Mouse (Mus musculus) adrenal gland, adult (tissue): Measurements from ENCODE around the gene Dexi.

Experiments used
- DNase-seq, 2 experiments: peaks; one replicate each; pipeline ENCODE4 v3.0.0; 2022 to 2023; ENCODE audit warnings: low spot score in 1 of 2; ENCODE audit not compliant: inconsistent age in 2 of 2

Gene Dexi

DNA sequence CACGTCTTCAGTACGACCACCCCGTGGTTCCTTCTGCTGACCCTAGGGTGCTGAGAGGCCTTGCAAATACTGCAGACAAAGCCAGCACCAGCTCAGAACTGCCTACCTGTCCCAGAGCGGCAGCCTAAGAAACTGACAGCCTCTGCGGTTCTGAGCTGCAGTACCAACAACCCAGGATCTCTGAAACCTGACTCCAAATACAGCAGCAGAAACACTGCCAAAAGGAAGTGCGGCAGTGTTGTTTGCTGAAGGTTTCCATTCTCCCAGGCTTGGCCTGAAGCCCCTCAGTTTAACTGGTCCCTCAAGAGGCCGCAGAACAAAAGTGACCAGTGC lies 1.3 kb downstream of the Dexi start:
- DNase-seq = peak in 1 of 2 experiments; percentile 69

DNA sequence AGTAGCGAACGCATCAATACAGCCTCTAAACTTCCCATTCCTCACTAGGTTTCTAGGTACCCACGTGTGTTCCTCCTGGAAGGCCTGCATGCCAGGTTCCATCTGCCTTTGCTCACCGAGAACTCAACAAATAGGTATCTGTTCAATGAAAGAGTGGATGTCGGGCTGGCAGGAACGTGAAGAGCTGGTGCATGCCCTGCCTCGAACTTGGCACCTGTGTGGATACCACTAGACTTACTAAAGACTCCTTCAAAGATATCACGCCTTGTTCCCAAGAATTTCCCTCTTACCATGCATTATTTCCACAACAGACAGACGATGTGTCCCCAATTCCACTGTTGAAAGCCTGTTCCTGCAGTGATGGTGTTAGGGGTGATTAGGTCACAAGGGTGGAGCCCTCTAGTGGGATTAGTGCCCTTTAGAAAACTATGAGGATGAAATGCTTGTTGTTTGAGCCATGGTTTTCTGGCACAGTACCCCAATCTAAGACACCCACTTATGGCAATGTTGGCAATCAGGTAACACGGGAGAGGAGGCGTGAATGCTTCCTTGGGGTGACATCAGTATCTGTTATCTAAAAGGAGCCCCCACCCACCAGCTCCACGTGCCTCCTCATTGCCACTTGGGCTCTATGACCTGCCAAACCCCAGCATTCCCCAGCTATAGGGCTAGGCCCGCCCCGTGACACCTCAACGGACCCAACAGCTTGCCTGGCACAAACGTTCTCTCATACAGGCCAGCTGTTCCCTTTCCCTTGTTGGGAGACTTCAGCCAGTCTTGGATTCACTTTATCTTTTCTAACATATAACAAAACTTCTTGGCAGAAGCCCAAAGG lies 1.9 kb downstream of the Dexi start:
- peak in 1 of 2 experiments; percentile 35 for DNase-seq

DNA sequence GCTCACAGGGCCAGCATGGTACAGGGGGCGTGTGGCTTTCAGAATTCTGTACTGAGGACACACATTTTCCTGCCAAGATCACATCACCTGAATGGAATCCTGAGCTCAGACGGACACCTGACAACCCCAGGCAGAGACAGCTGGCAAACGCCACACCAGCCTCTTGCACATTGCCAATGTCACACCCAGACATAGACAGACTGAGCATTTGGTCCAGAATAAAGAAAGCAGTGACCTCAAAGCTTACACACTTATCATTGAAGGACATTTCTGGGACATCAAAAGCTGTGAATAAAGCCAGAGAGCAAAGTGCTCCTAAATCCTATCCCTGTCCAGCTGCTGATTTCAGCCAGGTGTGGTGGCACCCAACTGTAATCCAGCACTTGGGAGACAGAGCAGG lies 5.9 kb downstream of the Dexi start:
- peak in 1 of 2 experiments; percentile 48 for DNase-seq

DNA sequence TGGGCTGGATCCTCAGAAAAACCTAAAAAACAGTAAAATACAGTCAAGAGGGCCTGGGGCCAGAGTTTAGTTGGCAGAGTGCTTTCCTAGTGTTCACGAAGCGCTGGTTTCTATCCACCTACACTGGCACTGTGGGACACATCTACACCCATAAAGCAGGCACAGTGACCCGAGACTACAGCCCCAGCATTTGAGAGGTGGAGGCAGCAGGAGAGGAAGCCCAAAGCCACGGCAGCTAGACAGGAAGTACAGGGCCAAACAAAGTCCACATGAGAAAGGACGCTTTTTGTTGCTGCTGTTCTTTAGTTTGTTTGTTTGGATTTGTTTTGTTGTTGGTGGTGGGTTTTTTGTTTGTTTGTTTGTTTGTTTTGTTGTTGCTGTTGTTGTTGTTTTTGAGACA lies 6.5 kb downstream of the Dexi start:
- DNase-seq = no peak

DNA sequence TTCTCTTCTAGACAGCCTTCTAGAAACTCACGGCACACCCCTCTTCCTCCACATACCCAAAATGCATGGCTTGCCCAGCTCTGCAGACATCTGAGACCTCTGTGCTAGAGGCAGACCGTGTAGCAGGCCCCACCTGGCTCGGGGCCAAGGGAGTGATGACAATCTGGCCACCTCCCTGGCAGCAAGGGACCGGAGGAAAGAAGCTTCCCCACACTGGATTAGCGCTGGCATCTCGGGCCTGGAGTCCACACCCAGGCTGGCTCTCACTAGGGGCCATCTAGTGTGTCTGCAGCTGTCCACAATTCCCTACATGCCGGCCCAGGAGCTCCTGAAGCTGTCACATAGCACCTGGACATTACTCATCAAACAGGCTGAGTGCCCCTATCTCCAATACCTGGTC lies 8.3 kb downstream of the Dexi start:
- DNase-seq = peak in 1 of 2 experiments; percentile 35

DNA sequence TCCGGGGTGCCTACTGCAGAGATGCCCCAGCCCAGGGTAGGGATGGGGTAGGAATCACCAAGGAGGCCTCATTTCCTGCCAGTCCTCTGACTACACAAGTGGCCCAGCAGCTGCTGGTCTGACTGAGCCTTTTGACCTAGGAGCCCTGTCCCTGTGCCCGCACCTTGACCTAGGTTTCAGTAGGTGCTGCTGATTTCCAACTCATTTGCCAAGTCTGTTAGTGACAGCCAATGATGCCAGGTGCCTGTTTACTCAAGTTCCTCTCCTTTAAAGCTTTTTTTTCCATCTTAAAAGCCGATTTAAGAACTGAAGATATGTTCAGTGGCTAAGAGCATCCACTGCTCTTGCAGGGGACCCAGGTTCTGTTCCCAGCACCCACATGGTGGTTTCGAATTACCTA lies 9.1 kb downstream of the Dexi start:
- DNase-seq = no peak

DNA sequence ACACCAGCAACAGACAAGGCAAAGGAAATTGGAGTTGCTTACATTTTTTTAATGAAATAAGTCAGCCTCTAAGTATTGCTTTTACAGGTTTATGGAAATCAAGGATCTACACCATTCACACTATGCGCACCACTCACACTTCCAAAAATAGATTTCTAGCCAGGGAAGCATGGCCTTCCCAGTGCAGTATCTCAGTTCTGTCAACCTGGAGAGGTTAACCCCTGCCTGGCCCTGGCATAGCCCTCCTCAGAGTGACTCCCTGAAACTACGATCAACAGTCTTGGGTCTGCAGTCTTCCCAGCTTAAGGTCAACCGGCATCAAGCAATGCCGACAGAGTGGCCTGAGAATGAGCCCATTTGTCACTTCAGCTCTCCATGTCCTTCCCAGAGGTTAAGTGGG lies 12.7 kb downstream of the Dexi start:
- no peak for DNase-seq

DNA sequence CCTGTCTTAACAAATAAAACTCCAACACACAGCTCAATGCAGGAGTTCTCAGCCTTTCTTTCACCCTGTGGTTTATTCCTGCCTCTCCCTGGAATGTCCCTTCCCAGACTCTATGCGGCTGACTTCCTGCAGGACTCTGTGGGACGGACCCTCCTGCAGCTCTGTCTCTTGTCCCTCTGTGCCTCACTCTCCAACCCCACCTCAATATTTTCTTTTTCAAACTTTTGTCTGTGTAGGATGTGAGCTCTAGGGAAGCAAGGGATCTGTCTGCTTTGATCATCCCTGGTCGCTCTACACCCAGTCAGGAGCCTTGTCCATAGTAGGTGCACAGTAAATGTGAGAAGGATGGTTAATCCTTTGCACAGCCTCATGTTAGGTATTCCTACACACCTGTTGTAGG lies 14.5 kb downstream of the Dexi start:
- DNase-seq = no peak

DNA sequence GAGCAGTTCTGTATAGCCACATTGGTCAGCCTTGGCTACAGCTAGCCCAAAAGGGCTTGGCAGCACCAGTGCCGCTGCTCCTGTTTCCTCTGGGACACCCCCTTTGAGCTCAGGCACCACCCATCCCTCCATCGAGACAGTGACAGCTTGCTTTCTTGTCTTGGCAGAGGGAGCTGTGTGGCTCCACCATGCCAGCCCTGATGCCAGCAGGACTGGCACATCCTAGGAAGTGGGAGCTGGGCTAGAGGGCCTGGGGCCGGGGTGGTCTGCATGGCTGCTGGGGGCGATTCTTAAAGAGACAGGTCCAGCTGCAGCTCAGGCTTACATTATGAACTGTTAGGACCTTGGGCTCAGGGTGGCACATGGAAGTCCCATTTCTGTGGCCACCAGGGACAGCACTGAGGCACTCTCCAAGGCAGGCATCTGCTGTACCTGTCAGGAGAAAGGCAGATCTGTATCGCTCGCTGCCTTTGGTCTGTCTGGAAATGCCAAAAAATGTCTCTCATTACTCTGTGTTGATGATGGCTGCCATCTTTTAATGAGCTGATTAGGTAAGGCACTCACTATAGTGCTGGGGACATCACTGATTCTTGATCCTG lies 15.7 kb downstream of the Dexi start:
- no peak for DNase-seq

DNA sequence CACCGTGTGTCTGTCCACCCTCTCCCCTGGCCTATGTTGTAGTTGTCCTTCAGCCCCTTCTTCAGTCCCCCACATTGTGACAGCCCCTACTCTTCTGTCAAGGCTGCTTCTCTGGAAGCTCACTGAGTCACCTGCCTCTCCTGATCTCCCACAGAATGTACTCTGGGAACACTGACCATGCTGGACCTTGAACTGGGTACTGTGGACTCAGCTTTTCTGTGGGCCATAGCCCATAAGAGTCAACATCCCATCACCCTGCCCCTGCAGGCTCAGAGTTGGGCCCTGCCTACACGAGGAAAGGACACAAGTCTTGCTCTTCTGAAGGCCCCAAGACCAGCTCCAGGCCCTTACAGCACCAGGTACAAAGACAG lies 17.3 kb downstream of the Dexi start:
- peak in 1 of 2 experiments; percentile 56 for DNase-seq

DNA sequence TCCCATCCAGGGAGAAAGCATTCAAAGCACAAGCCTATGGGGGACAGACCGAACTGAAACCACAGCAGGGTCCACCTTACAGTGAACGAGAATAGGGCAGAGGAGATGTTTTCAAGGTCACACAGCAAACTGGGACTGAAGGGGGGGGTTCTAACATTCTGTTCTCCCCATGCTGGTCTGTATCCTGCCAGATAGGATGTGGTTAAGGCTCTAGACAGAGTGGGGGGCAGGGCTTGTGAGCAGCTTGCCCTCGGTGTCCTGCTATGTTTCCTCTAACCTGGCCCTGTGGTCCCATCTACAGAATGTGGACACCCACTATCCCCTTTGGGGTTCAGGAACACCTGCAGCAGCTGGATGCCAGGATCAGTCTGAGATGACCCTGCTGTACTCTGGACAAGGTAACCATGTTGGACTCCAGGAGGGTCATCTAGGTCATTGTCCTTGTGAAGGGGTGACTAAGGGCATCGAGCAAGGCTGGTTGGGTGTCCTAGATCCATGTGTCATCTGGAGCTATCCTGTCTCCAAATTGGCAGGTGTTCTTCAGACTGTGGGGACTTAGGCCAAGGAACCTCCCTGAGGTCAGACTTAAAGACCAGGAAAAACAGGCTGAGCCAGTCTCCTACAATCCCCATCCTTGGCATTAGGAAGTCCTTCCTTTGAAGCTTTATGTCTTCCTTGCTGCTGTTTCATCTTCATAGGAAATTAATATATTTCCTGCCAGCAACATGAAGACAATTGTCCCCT lies 17.8 kb downstream of the Dexi start:
- peak in 1 of 2 experiments; percentile 62 for DNase-seq

DNA sequence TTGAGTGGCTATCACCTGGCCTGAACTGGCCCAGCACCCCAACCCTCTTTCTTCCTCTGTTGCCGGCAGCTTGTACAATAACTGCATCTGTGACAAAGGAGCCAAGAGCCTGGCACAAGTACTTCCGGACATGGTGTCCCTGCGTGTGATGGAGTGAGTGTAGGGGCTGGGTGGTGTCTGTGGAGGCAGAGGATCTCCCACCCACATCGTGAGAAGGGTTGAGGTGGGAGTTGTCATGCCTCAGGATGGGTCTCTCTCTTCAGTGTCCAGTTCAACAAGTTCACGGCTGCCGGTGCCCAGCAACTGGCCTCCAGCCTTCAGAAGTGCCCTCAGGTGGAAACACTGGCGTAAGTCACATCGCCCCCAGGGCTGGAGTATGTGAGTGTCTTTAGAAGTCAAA lies 19.2 kb downstream of the Dexi start:
- no peak for DNase-seq

DNA sequence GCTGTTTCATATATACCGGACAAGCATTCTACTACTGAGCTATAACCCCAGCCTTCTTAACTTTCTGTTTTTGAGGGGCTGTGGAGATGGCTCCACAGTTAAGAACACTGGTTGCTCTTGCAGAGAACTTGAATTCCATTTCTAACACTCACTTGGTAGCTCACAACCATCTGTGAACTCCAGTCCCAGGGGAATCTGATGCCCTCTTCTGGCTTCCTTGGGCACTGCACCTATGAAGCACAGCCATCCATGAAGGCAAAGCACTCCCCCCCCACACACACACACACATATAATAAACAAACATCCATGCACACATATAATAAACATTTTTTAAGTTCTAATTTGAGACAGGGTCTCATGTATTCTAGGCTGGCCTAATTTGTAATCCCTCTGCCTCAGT lies 20.0 kb downstream of the Dexi start:
- DNase-seq = peak; percentile 64 to 91

DNA sequence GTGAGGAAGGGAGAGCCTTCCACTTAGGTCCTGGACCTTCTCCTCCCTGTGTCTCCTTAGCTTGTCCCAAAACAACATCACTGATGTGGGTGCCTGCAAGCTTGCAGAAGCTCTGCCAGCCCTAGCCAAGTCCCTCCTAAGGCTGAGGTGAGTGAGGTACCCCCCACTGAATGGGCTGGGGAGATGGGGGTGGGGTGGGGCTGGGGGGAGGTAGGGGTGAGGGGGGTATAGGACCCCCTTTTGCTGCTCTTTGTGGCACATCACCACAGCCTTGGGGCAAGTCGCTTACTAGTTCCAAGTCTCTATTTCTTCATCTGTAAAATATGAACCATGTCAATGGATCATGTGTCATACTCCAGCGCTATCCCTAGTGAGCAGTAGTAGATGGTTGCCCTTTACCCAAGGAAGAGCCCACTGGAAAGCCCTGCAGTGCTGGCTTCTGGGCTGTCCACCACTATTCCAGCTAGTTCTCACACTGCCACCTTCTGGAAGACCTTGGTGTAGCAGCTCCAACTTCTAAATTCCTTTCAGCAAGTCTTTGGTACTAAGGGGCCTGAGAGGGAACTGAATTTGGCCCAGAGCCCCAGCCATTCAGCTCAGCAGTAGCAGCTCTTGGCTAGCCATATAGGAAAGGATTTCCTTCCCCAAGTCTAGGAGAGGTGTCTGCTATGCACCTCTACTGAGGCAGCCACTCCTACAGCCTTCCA lies 21.8 kb downstream of the Dexi start:
- DNase-seq = peak; percentile 64 to 91

DNA sequence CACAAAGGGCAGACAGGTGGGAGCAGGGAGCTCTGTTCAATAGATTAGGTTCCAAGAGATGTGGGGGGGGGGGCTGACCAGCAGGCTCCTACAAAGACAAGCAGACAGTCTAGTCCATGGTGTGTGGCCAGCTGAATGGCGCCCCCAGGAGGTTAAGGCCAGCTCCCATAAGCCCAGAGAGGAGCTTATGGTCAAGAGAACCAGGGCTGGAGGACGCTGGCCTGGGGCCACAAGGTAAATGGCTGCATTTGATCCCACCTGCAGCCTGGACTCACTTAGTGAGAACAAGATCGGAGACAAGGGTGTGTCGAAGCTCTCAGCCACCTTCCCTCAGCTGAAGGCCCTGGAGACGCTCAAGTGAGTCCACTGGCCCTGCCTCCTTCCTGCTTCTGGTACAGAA lies 24.8 kb downstream of the Dexi start:
- DNase-seq = no peak

DNA sequence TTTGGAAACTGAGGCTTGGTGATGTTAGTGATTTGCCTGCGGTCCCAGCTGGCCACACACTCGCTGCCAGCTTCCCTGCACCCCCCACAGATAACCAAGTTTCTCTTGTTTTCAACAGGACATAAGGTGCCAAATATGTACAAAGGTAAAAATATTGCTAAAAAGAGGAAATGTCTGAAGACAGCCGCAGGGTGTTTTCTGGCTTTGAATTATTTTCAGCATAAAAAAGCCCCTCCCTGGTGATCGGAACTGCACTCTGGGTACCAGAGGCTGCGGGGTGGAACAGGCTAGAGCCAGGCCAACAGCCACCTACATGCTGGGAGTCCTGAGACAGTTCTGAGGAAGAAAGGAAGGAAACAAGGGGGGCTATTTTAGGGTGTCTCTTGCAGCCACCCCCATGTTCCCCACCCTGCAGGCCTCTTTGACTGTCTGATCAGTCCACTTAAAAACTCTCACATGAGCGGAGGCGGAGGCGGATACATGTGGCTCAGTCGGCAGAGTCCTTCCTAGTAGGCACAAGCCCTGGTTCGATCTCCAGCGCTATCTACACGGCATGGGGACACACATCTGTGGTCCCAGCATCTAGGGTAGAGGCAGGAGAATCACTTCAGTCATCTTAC lies 26.8 kb downstream of the Dexi start:
- no peak for DNase-seq

DNA sequence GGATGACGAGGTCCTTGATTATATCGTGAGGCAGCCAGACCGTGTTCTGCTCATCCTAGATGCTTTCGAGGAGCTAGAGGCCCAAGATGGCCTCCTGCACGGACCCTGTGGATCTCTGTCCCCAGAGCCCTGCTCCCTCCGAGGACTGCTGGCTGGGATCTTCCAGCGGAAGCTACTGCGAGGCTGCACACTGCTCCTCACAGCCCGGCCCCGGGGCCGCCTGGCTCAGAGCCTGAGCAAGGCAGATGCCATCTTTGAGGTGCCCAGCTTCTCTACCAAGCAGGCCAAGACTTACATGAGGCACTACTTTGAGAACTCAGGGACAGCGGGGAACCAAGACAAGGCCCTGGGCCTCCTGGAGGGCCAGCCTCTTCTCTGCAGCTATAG lies 31.7 kb downstream of the Dexi start:
- no peak for DNase-seq

DNA sequence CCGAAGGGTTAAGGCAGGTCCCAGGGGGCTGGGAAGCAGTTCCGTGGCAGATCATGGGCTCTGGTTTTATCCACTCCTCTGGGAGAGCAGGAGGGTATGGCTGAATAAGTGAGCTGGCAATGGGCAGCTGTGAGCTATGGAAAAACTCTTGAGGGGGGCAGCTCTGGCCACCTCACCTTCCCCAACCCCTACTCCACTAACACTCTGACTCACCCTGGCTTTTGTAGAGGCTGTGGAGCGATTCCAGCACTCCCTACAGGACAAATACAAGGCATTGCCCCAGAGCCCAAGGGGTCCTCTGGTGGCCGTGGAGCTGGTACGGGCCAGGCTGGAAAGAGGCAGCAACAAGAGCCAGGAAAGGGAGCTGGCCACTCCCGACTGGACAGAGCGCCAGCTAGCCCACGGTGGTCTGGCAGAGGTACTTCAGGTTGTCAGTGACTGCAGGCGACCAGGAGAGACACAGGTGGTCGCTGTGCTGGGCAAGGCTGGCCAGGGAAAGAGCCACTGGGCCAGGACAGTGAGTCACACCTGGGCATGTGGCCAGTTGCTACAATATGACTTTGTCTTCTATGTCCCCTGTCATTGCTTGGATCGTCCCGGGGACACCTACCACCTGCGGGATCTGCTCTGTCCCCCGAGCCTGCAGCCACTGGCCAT lies 32.2 kb downstream of the Dexi start:
- peak in 1 of 2 experiments; percentile 53 for DNase-seq

DNA sequence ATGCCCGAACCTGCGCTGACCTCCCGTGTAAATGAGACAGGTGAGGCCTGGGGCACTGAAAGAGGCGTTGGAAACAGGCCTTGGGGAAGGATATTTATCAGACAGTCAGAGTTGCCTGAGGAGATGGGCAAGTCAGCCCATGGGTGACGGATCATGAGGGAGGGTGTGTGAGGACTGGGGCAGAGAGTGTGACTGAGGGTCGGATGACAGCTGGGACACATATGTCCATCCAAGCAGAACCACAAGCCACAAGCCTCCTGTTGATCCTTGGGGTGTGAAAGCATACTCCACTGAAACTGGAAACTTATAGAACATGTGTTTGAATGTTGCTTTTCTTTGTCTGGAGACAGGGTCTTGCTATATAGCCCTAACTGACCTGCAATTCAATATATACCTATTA lies 34.2 kb downstream of the Dexi start:
- DNase-seq = no peak

DNA sequence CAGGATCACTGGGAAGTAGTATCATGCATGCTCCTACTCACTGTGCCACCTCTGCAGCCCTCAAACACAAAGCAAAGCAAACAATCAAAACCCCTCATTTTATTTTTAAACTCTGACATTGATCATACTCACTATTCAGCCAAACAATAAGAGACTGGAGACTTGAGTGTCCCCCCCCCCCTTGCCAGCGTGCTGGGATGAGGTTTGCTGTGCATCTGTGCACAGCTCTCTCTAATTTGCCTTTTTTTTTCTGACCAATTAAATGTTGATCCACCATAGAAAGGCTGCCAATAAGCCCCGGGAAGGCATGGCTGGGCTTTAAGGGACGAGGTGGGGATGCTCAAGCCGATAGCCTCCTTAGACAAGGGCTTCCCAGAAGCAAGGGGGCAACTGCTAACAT lies 35.4 kb downstream of the Dexi start:
- no peak for DNase-seq

DNA sequence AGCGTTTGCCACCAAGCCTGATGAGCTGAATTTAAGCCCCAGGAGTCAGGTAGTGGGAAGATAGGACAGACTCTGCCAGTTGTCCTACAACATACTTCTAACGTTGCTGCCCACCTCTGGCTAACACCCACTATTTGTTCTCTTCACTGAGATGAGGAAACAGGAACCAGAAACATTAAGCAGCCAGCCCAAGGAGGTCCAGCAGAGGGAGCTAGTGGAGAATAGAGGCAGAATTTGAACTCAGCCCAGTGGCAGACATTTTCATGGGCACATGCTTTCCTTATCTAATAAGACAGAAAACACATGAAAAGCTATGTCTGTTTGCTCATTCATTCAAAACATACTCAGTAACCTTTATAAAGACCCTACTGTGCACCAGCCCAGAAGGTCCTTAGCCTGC lies 39.8 kb downstream of the Dexi start:
- DNase-seq = no peak
